Mouse (Mus musculus): ENCODE results near the gene Nedd9. TPM values are rescaled to one million over a fixed set of nuclear protein-coding genes. Genes with fewer than 3 reads are reported as not detected.

The Nedd9 gene
- 0.91 and 3.8 TPM in 2 replicates for polyA plus RNA-seq (2012; ENCODE audit: low replicate concordance)

GRCm38 (mm10) chr13:41486606-41487408 is at the start of gene Nedd9:
Nedd9 (minus strand) TSS chr13:41487362.

GRCm38 (mm10) chr13:41273927-41274650 is 213.1 kb downstream of the Nedd9 start, which contains the start of gene Gm17364:
Gm17364 (minus strand) TSS chr13:41273977.

Other genes with a start within 250 kb of the Nedd9 start
- 2.1 and 3.7 TPM in 2 replicates for gene Smim13, start 237.5 kb downstream of the Nedd9 start, polyA plus RNA-seq (2012; ENCODE audit: low replicate concordance)
- gene Gm17364, start 213.4 kb downstream of the Nedd9 start, polyA plus RNA-seq (2012; ENCODE audit: low replicate concordance) = not detected in 2 replicates
- 3.7 and 4.9 TPM in 2 replicates for gene Tmem170b, start 118.5 kb upstream of the Nedd9 start, polyA plus RNA-seq (2012; ENCODE audit: low replicate concordance)

All from leukemia stem cell, adult 10-12 weeks (primary cell).